Mouse (Mus musculus) erythroblast, embryonic 14.5 days (primary cell): ENCODE data around the gene Nfic.

Experiments
- GATA1 ChIP-seq: IDR thresholded peaks from 2 replicates; pipeline ENCODE4 v1.6.1; 2012; ENCODE audit warnings: low read length, inconsistent platforms, mixed read lengths
- TAL1 ChIP-seq: IDR thresholded peaks from 3 replicates; pipeline ENCODE4 v1.6.1; 2012; ENCODE audit warnings: low read length, inconsistent platforms, mixed read lengths

DNA sequence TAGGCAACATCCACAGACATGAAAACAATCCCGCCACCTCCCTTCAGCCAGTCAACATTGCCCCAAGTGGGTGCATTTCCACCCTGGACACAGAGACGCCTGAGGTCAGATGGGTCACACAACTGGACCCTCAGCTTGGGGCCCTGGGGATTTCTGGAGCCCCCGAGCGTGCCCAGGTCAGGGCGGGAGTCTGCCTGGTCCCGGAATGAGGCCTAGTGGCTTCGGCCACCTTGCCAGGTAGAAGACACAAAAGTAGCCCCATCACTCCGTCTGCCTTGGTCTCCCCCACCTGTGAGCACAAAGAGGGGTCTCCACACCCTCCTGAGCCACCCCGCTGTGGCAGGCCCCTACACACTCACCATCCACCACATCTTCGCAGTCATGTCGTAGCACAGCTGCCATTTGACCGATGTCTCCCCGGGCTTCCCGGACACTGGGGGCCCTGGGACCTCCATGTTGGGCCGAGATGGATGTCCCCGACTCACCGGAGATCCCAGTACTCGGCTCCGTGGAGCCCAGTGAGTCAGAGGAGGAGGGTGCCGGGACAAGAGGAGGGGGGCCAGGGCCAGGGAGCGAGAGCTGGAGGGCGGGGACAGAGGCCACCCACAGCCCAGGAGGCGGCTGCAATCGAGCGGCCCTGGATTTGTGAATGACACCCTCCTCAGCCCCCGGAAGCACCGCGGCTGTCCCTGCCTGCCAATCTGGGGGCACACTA lies at the start of gene Nfic:
- TF ChIP-seq GATA1 (no peak), TAL1 (no peak)
